Mouse (Mus musculus) liver, embryonic 14.5 days (tissue): ENCODE measurements at regions not wholly inside any gene's neighbourhood (a gene's known extent, or its start where the extent isn't known, plus 50 kb on each side); places are given as distances from the start of the nearest gene placed in this dataset.

ENCODE experiments used
- CTCF ChIP-seq: IDR thresholded peaks from 2 replicates; pipeline ENCODE4 v1.5.1; 2016; ENCODE audit warnings: antibody characterized with exemption, low read depth, control low read depth
- EP300 ChIP-seq: IDR thresholded peaks from 2 replicates; pipeline ENCODE4 v1.6.1; 2016; ENCODE audit warnings: antibody characterized with exemption, low read depth

GRCm38 (mm10) chr14:9071176-9071575, 405.1 kb upstream of the 4930452B06Rik start:
- TF ChIP-seq EP300 (no peak), CTCF (no peak)
